Mouse (Mus musculus) E14TG2a.4 (cell line): Measurements from ENCODE around the gene Tmem178b.

ENCODE experiments used
- CTCF ChIP-seq: conservative IDR thresholded peaks from 2 replicates; pipeline ENCODE4 v1.5.1; 2014; ENCODE audit warnings: low read length
- NANOG ChIP-seq: IDR thresholded peaks from 2 replicates; pipeline ENCODE4 v1.6.1; 2014; ENCODE audit warnings: borderline replicate concordance, low read length, mixed read lengths
- POU5F1 ChIP-seq: IDR thresholded peaks from 2 replicates; pipeline ENCODE4 v1.6.1; 2014; ENCODE audit warnings: low read length, borderline replicate concordance

DNA sequence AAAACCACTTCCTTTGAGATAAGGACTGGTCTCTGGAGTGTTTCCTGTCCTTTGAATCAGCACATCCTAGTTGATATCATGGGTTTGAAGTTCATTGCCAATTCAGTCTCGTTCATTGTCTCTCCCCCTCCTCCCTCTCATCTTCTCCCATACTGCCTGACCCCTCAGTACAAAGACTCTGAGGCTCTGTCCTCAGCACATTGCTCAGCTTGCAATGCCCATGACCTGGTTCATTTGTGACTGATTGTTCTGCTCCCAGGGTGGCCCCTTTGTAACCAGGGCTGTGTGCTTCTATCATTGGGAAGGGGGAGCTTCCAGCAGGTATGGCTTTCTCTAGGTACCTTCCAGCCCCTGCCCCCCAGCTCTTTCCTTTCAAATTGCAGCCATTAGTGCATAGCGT lies 329.5 kb downstream of the Tmem178b start:
- TF ChIP-seq CTCF (no peak), POU5F1 (no peak), NANOG (no peak)
